Mouse (Mus musculus) forebrain, embryonic 10.5 days (tissue): Measurements from ENCODE around the gene Pcca. TPM values are rescaled to one million over a fixed set of nuclear protein-coding genes. Genes with fewer than 3 reads are reported as not detected.

Experiments used
- DNase-seq: peaks from one replicate; pipeline ENCODE4 v3.0.0-alpha.2; 2017; ENCODE audit warnings: low spot score; ENCODE audit errors: extremely low spot score
- H3K27ac ChIP-seq: fragments of 300-500 bp; sonication (generic); 2 replicates; pipeline ENCODE4 v1.5.1; 2016; ENCODE audit warnings: mild to moderate bottlenecking
- H3K27me3 ChIP-seq: fragments of 300-500 bp; sonication (generic); 2 replicates; pipeline ENCODE4 v1.6.1; 2016; ENCODE audit warnings: mild to moderate bottlenecking; ENCODE audit not compliant: poor library complexity, severe bottlenecking
- H3K36me3 ChIP-seq: fragments of 300-500 bp; sonication (generic); replicated peaks from 2 replicates; pipeline ENCODE4 v1.6.1; 2016; ENCODE audit warnings: mild to moderate bottlenecking, moderate library complexity
- H3K4me1 ChIP-seq: fragments of 300-500 bp; sonication (generic); 2 replicates; pipeline ENCODE4 v1.6.1; 2016
- H3K4me3 ChIP-seq: fragments of 300-500 bp; sonication (generic); 2 replicates; pipeline ENCODE4 v1.5.1; 2016; ENCODE audit warnings: mild to moderate bottlenecking, moderate library complexity
- H3K9me3 ChIP-seq: fragments of 300-500 bp; sonication (generic); 2 replicates; pipeline ENCODE4 v1.6.1; 2016; ENCODE audit warnings: mild to moderate bottlenecking, moderate library complexity
- WGBS: fragments of 180-500 bp; shearing (Covaris S2); methylation state at CpG from one replicate; pipeline ENCODE4 v1.1.7; 2016; 5-methylcytosine and 5-hydroxymethylcytosine counted together
- polyA plus RNA-seq: library from polyadenylated mRNA; unstranded; fragments of >200 nt; fragmentation: Nextera tagmentation; extraction: Ambion mirVana; gene quantifications from 2 replicates; pipeline ENCODE4 v1.2.1, GENCODE M21; 2016

The Pcca gene
- polyA plus RNA-seq, 1 experiment from 2014 or later, result 38.9 TPM

GRCm38 (mm10) chr14:122617656-122618055, 83.5 kb downstream of the Pcca start:
- DNase-seq, result no peak
- Histone ChIP-seq H3K4me3 (no peak overlapping the region), H3K4me1 (no peaks in the 10 kb centered on the region), H3K9me3 (no peaks in the 10 kb centered on the region), H3K27me3 (no peaks in the 10 kb centered on the region), H3K27ac (no peak overlapping the region), H3K36me3 (no peaks in the 10 kb centered on the region)
- WGBS, result 89% methylated on average over 2 of the region's 2 CpGs

GRCm38 (mm10) chr14:122633416-122633815, 99.3 kb downstream of the Pcca start:
- DNase-seq, result no peak
- no peak overlapping the region for H3K4me3 ChIP-seq
- no peaks in the 10 kb centered on the region for H3K36me3 ChIP-seq
- 96% methylated on average over 2 of the region's 2 CpGs for WGBS
- peaks cover 18% of the 10 kb centered on the region for H3K4me1 ChIP-seq
- H3K27me3 ChIP-seq, result no peaks in the 10 kb centered on the region
- no peaks in the 10 kb centered on the region for H3K9me3 ChIP-seq
- no peak overlapping the region for H3K27ac ChIP-seq

GRCm38 (mm10) chr14:122636601-122637000, 102.5 kb downstream of the Pcca start:
- DNase-seq, result no peak
- no peak overlapping the region for H3K4me3 ChIP-seq
- no peaks in the 10 kb centered on the region for H3K9me3 ChIP-seq
- no peaks in the 10 kb centered on the region for H3K27me3 ChIP-seq
- H3K4me1 ChIP-seq, result peaks cover 18% of the 10 kb centered on the region
- WGBS, result 50% methylated on average over 6 of the region's 6 CpGs
- no peaks in the 10 kb centered on the region for H3K36me3 ChIP-seq
- H3K27ac ChIP-seq, result no peak overlapping the region

GRCm38 (mm10) chr14:122637798-122638555, 103.9 kb downstream of the Pcca start:
- H3K27ac ChIP-seq, result no peak overlapping the region
- H3K4me3 ChIP-seq, result no peak overlapping the region
- H3K9me3 ChIP-seq, result no peaks in the 10 kb centered on the region
- no peaks in the 10 kb centered on the region for H3K36me3 ChIP-seq
- H3K4me1 ChIP-seq, result peaks cover 18% of the 10 kb centered on the region
- WGBS, result 87% methylated on average over 5 of the region's 5 CpGs
- no peaks in the 10 kb centered on the region for H3K27me3 ChIP-seq
- no peak for DNase-seq

GRCm38 (mm10) chr14:122639168-122639720, 105.1 kb downstream of the Pcca start:
- no peak overlapping the region for H3K27ac ChIP-seq
- H3K27me3 ChIP-seq, result no peaks in the 10 kb centered on the region
- peaks cover 18% of the 10 kb centered on the region for H3K4me1 ChIP-seq
- no peaks in the 10 kb centered on the region for H3K36me3 ChIP-seq
- H3K9me3 ChIP-seq, result no peaks in the 10 kb centered on the region
- no peak overlapping the region for H3K4me3 ChIP-seq
- 94% methylated on average over 2 of the region's 2 CpGs for WGBS
- no peak for DNase-seq

- H3K4me3 ChIP-seq, result no peak overlapping the region
- no peak for DNase-seq
- H3K4me1 ChIP-seq, result peaks cover 13% of the 10 kb centered on the region
- H3K36me3 ChIP-seq, result no peaks in the 10 kb centered on the region
- no peak overlapping the region for H3K27ac ChIP-seq
- no peaks in the 10 kb centered on the region for H3K9me3 ChIP-seq
- WGBS, result 90% methylated on average over 1 of the region's 1 CpGs
- H3K27me3 ChIP-seq, result no peaks in the 10 kb centered on the region
Measured at GRCm38 (mm10) chr14:122642432-122642831, 108.3 kb downstream of the Pcca start.

- Histone ChIP-seq H3K9me3 (no peaks in the 10 kb centered on the region), H3K36me3 (no peaks in the 10 kb centered on the region; the same call in 1 of the 2 replicates), H3K4me1 (peaks cover 8% of the 10 kb centered on the region; the same call in 1 of the 2 replicates), H3K27me3 (no peaks in the 10 kb centered on the region), H3K27ac (no peak overlapping the region), H3K4me3 (no peak overlapping the region)
- WGBS, result 80% methylated on average over 1 of the region's 1 CpGs
- DNase-seq, result no peak
Measured at GRCm38 (mm10) chr14:122648214-122648613, 114.1 kb downstream of the Pcca start.

- H3K27ac ChIP-seq, result no peak overlapping the region
- H3K4me3 ChIP-seq, result no peak overlapping the region
- no peaks in the 10 kb centered on the region; the same call in 1 of the 2 replicates for H3K36me3 ChIP-seq
- WGBS, result 91% methylated on average over 3 of the region's 3 CpGs
- H3K4me1 ChIP-seq, result peaks cover 8% of the 10 kb centered on the region; the same call in 1 of the 2 replicates
- no peaks in the 10 kb centered on the region for H3K27me3 ChIP-seq
- DNase-seq, result no peak
- H3K9me3 ChIP-seq, result no peaks in the 10 kb centered on the region
Measured at GRCm38 (mm10) chr14:122649336-122649950, 115.3 kb downstream of the Pcca start.

GRCm38 (mm10) chr14:122651681-122652080, 117.6 kb downstream of the Pcca start:
- 87% methylated on average over 2 of the region's 2 CpGs for WGBS
- no peaks in the 10 kb centered on the region for H3K4me1 ChIP-seq
- no peaks in the 10 kb centered on the region for H3K27me3 ChIP-seq
- DNase-seq, result no peak
- H3K27ac ChIP-seq, result no peak overlapping the region
- H3K4me3 ChIP-seq, result no peak overlapping the region
- no peaks in the 10 kb centered on the region; the same call in 1 of the 2 replicates for H3K36me3 ChIP-seq
- no peaks in the 10 kb centered on the region for H3K9me3 ChIP-seq

- WGBS, result 84% methylated on average over 3 of the region's 3 CpGs
- H3K4me1 ChIP-seq, result no peaks in the 10 kb centered on the region
- H3K27me3 ChIP-seq, result no peaks in the 10 kb centered on the region
- H3K27ac ChIP-seq, result no peak overlapping the region
- DNase-seq, result no peak
- no peak overlapping the region for H3K4me3 ChIP-seq
- no peaks in the 10 kb centered on the region for H3K9me3 ChIP-seq
- H3K36me3 ChIP-seq, result no peaks in the 10 kb centered on the region
Measured at GRCm38 (mm10) chr14:122675661-122676060, 141.5 kb downstream of the Pcca start.

GRCm38 (mm10) chr14:122683645-122684044, 149.5 kb downstream of the Pcca start:
- H3K9me3 ChIP-seq, result no peaks in the 10 kb centered on the region
- WGBS, result 86% methylated on average over 1 of the region's 1 CpGs

GRCm38 (mm10) chr14:122684250-122684649, 150.1 kb downstream of the Pcca start:
- DNase-seq, result no peak
- WGBS, result 94% methylated on average over 4 of the region's 4 CpGs
- 0 out of 2 replicates have a peak overlapping the region, but pooled peaks have one; percentile 1 for H3K27ac ChIP-seq
- no peaks in the 10 kb centered on the region for H3K27me3 ChIP-seq
- peaks cover 20% of the 10 kb centered on the region for H3K4me1 ChIP-seq
- H3K4me3 ChIP-seq, result no peak overlapping the region
- no peaks in the 10 kb centered on the region for H3K9me3 ChIP-seq
- H3K36me3 ChIP-seq, result no peaks in the 10 kb centered on the region

More at GRCm38 (mm10) chr14:122683645-122684044, 149.5 kb downstream of the Pcca start:
- no peak for DNase-seq
- H3K4me3 ChIP-seq, result no peak overlapping the region
- no peaks in the 10 kb centered on the region for H3K27me3 ChIP-seq
- H3K36me3 ChIP-seq, result no peaks in the 10 kb centered on the region
- no peak overlapping the region for H3K27ac ChIP-seq
- H3K4me1 ChIP-seq, result peaks cover 20% of the 10 kb centered on the region

- WGBS, result 61% methylated on average over 2 of the region's 2 CpGs
- Histone ChIP-seq H3K4me1 (peaks cover 24% of the 10 kb centered on the region), H3K27me3 (no peaks in the 10 kb centered on the region), H3K4me3 (no peak overlapping the region), H3K9me3 (no peaks in the 10 kb centered on the region), H3K36me3 (no peaks in the 10 kb centered on the region), H3K27ac (0 out of 2 replicates have a peak overlapping the region, but pooled peaks have one; percentile 17)
- no peak for DNase-seq
Measured at GRCm38 (mm10) chr14:122684811-122685210, 150.7 kb downstream of the Pcca start.
